Mouse (Mus musculus): ENCODE measurements around the gene 1700014D04Rik. TPM values are rescaled to one million over a fixed set of nuclear protein-coding genes. Genes with fewer than 3 reads are reported as not detected.

Gene 1700014D04Rik
- polyA plus RNA-seq, 1 experiment from 2014 or later = 0.07 TPM

DNA sequence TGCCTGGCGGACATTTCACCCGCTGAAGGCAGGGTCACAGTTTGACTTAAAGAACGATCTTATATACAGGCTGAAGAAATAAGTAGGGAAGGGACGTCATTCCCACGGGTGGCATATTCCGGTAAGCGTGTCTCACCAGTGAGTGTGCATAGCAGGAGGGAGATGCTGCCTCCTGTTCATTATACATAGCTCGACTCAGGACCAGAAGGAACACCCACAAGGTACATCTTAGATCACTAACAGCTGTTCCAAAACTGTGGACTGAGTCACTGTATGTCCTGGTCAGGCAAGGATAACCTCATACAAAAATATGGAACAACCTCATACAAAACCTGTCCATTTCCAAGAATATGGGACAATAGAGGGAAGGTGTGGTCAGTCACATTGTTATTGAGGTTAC lies 47.4 kb downstream of the 1700014D04Rik start:
- Histone ChIP-seq H3K4me2 (replicated peaks) (no peak overlapping the region), H3K4me3 (replicated peaks) (no peak overlapping the region), H3K9me3 (no peaks in the 10 kb centered on the region), H3K27me3 (no peaks in the 10 kb centered on the region), H3K4me1 (replicated peaks) (no peaks in the 10 kb centered on the region; the same call in 1 of the 2 replicates), H3K27ac (no peak overlapping the region), H3K36me3 (no peaks in the 10 kb centered on the region), H3K9ac (replicated peaks) (no peak overlapping the region)
- no peak for ATAC-seq
- WGBS = 95% methylated on average over 8 of the region's 8 CpGs

DNA sequence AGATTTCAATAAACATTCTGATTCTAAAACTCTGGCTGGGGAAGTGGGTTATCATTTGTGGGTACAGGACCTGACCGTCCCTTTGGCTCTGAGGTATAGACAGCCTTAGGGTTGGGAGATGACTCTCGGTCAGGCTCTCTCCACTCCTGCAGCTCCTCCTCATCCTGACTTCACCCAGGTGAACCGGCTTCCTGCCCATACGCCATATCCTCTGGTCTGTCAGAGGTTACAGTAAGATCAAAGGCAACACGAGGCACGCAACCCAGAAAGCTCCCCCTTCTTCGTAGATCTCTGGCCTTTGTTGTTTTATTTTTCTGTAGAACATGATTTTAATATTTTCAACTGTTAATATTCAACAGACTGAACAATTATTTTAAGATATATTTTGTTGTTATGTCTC lies 50.8 kb downstream of the 1700014D04Rik start:
- Histone ChIP-seq H3K9ac (replicated peaks) (no peak overlapping the region), H3K36me3 (no peaks in the 10 kb centered on the region), H3K9me3 (no peaks in the 10 kb centered on the region), H3K4me2 (replicated peaks) (no peak overlapping the region), H3K4me1 (replicated peaks) (no peaks in the 10 kb centered on the region), H3K27ac (no peak overlapping the region), H3K27me3 (no peaks in the 10 kb centered on the region), H3K4me3 (replicated peaks) (no peak overlapping the region)
- no peak for ATAC-seq
- WGBS = 94% methylated on average over 7 of the region's 7 CpGs

DNA sequence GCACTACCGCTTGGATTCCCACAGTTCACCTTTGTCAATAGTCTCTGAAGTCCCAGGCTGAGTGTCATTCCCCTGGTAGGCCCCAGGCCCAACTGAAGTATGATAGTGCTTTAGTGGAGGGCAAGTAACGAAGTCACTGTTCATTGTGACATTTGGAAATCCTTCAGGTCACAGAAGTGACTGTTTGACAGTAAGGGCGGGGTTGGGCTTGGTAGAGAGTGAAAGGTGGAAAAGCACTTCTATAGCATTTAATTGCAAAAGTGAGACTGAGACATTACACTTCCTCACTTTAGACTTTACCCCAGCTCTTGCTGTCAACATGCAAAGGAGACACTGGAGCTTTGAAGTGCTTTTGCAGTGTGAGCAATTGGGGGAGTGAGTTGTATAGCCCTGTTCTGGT lies 52.5 kb downstream of the 1700014D04Rik start, which contains the start of gene 4921517D22Rik:
TSS of gene 4921517D22Rik (minus strand) at position 101 of the 400 bp plus-strand sequence.
- Histone ChIP-seq H3K4me2 (replicated peaks) (no peak within 1 kb of the TSS), H3K36me3 (no peaks in the 10 kb centered on the region), H3K27ac (no peak within 1 kb of the TSS), H3K9me3 (no peaks in the 10 kb centered on the region), H3K4me3 (replicated peaks) (no peak within 1 kb of the TSS), H3K9ac (replicated peaks) (no peak within 1 kb of the TSS), H3K4me1 (replicated peaks) (no peaks in the 10 kb centered on the region), H3K27me3 (no peaks in the 10 kb centered on the region)
- ATAC-seq = no peak
- 88% methylated on average over 3 of the region's 3 CpGs for WGBS

DNA sequence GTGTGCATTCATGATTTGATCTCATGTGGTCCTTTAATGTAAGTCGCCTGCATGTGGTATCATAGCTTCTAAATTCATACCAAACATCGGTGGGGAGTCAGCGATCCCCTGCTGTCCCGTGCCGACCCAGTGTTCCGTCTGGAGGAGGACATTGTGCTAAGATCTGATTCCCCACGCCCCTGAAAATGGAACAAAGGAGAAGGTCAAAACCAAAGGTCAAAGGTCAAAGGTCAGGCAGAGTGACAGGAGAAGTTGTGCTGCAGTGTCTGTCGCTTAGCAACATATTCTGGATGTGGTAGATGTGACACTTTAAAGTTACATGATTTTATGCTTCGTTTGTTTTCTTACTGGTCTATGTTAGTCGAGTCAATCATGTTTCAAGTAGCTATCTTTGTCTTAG lies 55.1 kb downstream of the 1700014D04Rik start:
- H3K36me3 ChIP-seq = no peaks in the 10 kb centered on the region
- H3K4me3 ChIP-seq (replicated peaks) = no peak overlapping the region
- no peak overlapping the region for H3K4me2 ChIP-seq (replicated peaks)
- WGBS = 25% methylated on average over 10 of the region's 10 CpGs
- no peaks in the 10 kb centered on the region for H3K9me3 ChIP-seq
- no peak overlapping the region for H3K9ac ChIP-seq (replicated peaks)
- no peaks in the 10 kb centered on the region for H3K4me1 ChIP-seq (replicated peaks)
- ATAC-seq = no peak
- H3K27me3 ChIP-seq = no peaks in the 10 kb centered on the region
- H3K27ac ChIP-seq = no peak overlapping the region

Other genes starting within 250 kb of the 1700014D04Rik start
- gene Agtpbp1, start 161.5 kb downstream of the 1700014D04Rik start, polyA plus RNA-seq (2015; fragmentation: Nextera tagmentation; extraction: Ambion mirVana) = 43.7 and 51.6 TPM in 2 replicates
- gene Naa35, start 161.5 kb downstream of the 1700014D04Rik start, polyA plus RNA-seq (2015; fragmentation: Nextera tagmentation; extraction: Ambion mirVana) = 154 and 164 TPM in 2 replicates
- 76.2 and 77.0 TPM in 2 replicates for gene Golm1, start 70.9 kb downstream of the 1700014D04Rik start, polyA plus RNA-seq (2015; fragmentation: Nextera tagmentation; extraction: Ambion mirVana)
- not detected in 2 replicates for gene 4921517D22Rik, start 52.6 kb downstream of the 1700014D04Rik start, polyA plus RNA-seq (2015; fragmentation: Nextera tagmentation; extraction: Ambion mirVana)
- gene Spata31d1a, start 36.4 kb downstream of the 1700014D04Rik start, polyA plus RNA-seq (2015; fragmentation: Nextera tagmentation; extraction: Ambion mirVana) = 0.07 and 0.12 TPM in 2 replicates
- gene Spata31d1b, start 34.5 kb downstream of the 1700014D04Rik start, polyA plus RNA-seq (2015; fragmentation: Nextera tagmentation; extraction: Ambion mirVana) = not detected in 2 replicates
- gene Spata31d1d, start 15.0 kb downstream of the 1700014D04Rik start, polyA plus RNA-seq (2015; fragmentation: Nextera tagmentation; extraction: Ambion mirVana) = not detected in 2 replicates
- 143 and 146 TPM in 2 replicates for gene Isca1, start 23.1 kb upstream of the 1700014D04Rik start, polyA plus RNA-seq (2015; fragmentation: Nextera tagmentation; extraction: Ambion mirVana)
- not detected in 2 replicates for gene Gm49354, start 35.5 kb upstream of the 1700014D04Rik start, polyA plus RNA-seq (2015; fragmentation: Nextera tagmentation; extraction: Ambion mirVana)
- gene Tut7, start 76.4 kb upstream of the 1700014D04Rik start, polyA plus RNA-seq (2015; fragmentation: Nextera tagmentation; extraction: Ambion mirVana) = 58.7 and 59.6 TPM in 2 replicates